Mouse (Mus musculus): ENCODE data around the gene Cldn11.

The Cldn11 gene

DNA sequence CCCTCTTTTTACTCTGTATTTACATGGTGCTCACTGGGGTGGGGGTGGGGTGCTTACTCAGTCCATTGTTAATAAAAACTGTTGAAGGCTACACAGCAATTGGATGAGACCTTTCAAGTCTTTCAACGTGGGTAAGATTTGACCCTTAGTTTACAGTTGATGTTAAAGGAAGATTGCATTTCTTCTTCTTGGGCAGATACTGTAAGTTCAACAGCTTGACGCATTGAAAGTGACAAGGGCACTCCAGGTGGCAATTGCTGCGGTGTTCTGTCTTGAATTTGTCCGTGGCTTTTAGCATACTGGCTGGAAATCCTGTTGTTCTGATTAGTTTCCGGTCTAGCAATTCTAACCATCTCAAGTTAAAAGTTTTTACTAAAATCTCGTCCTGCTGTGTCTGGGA is 11.6 kb downstream of the Cldn11 start:
- no peak for DNase-seq (ENCODE audit: low spot score)

DNA sequence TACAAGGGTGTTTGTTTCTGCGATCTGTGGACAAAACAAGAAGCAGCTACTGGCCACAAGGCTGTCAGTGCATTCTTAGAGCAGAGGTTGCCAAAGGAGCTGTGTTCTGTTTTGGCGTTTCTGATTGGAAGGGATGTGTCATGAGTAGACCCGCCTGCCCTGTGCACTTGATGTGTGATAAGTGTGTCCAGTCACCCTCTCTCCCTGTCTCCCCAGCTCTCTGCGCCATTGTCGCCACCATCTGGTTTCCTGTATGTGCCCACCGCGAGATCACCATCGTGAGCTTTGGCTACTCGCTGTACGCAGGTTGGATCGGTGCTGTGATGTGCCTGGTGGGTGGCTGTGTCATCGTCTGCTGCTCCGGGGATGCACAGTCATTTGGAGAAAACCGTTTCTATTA is 13.1 kb downstream of the Cldn11 start:
- no peak for DNase-seq (ENCODE audit: low spot score)

DNA sequence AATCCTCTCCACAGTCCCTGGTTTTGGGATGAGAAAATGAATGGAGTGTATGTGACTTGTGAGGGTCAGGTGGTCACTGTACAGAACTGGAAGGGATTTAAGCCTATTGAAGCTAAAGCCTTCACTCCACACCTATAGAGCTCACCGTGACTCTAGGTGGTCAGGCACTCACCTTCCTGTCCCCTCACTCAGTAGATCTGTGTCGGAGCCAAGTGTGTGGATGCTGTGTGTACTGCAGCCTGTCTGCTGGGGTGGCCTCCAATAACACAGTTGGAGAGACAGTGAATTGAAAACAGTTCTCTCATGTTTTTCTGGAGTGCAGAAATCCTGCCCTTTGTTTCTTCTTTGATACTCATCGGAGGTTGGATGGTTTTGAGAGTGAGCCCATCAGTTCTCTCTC is 16.1 kb downstream of the Cldn11 start:
- no peak for DNase-seq (ENCODE audit: low spot score)

DNA sequence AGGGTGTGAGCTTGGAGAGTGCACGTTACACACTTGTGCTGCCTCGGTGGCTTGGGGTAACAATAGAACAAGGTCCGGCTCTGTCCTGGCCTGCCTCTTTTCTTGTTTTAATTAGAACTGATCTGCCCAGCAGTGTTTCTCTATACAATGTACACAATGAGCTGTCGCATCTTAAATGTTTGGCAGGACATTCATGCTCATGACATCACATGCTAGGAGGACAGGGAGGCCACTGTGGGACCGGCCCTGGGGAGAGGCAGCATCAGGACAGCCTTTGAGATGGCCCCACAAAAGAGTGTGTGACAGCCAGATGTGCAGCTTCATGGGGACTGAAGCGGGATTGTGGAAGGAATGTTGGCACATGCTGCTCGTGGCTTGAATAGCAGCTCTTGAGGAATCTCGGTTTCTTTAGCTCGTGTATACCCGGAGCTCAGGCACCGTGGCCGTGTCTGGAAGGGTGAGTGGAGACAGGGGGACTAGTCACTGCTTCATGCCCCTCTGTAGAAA is 16.7 kb downstream of the Cldn11 start:
- no peak for DNase-seq (ENCODE audit: low spot score)

DNA sequence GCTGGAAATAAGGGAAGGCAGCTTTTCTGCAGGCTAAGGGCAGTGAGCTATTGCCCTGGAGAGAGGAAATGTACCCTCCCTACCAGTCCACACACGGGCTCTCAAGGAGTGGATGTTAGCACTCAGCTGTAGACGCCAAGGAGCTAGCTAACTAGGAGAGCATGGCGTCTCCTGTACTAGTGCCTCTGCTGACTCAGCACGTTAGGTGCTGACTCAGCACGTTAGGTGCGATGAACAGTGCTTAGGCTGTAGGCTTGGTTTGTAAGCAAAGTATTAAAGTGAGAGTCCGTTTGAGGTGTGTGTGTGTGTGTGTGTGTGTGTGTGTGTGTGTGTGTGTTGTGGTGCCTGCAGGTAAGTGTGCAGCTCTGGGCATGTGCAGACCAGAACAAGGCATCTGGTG is 40.6 kb downstream of the Cldn11 start:
- no peak for DNase-seq (ENCODE audit: low spot score)

DNA sequence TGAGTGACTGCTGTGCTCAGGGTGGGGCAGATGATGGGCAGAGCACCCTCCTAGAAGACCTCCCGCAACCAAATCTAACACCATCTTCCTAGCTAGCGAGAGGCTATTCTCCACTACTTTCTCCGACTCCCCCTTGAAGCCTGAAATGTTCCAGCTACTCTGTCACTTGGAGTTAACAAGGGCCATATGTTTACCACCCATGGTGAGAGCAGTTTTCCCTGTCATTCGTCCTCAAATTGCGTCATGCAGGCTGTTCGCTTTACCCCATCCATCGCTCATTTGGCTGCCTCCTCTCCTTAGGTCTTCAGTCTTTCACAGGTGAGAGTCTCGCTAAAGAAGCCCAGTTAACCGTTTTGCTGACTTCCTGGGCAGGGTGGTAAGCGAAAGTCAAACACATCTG is 41.7 kb downstream of the Cldn11 start:
- DNase-seq (ENCODE audit: low spot score) = no peak

DNA sequence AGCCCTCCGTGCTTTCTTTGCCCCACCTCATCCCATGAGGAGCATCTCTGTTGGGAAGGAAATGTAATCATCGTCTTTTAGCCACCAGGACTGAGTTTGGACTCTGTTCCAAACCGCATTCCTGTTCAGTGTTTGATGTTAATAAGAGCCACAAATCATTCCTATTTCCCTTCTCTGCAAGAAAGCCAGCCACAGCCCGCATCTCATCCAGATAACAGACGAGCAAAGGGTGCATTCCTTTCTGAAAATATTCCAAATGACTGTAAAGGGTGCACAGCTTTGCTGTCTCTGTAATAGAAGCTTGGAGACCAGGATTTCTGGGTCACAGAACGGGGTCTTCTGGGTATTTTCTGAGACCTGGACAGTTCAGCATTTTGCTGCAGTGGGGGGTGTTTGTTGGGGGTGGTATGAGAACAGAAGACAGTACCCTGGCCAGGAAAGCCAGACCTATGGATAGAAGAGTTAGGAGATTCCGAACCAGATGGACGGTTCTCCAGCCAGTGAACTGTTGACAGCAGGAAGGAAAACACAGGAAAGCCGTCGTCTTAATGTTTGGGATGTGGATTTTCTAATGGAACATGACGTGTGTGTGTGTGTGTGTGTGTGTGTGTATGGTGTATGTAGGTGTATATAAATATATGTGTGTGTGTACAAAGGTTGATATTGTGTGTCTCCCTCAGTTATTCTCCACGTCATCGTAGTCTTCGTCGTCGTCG is 49.6 kb downstream of the Cldn11 start:
- no peak for DNase-seq (ENCODE audit: low spot score)

DNA sequence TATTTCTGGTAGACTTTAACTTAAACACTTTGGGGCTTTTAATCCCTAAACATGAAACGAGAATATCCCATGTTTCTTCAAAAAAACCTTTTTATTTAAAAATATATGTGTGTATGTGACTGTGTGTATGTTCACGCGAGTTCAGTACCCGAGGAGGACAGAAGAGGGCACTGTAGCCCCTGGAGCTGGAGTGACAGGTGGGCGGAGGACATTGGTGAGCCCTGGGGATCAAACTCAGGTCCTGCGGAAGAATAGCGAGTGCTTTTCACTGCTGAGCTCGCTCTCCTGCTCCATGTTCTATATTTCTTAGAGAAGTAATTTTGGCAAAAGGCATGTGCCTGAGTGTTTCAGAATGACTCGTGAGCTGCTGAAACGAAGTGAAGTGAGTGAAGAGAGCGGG is 54.2 kb downstream of the Cldn11 start:
- DNase-seq (ENCODE audit: low spot score) = no peak

DNA sequence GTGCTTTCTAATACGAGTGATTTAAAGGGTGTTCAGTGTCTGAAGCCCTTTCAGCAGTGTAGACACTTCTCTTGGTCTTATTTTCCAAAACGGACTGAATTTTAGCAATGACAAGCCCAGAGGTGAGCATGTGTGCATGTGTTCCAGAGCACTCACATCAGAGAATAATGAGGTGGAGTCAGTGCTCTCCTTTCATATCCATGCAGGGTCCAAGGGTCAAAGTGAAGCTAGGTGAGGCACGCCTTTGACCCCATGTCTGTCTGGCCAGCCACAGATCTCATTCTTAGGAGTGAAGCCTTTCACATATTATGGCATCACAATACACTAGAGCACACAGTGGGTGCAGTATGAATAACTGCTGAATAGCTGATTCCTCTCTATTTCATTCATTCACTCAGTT is 55.4 kb downstream of the Cldn11 start:
- no peak for DNase-seq (ENCODE audit: low spot score)

DNA sequence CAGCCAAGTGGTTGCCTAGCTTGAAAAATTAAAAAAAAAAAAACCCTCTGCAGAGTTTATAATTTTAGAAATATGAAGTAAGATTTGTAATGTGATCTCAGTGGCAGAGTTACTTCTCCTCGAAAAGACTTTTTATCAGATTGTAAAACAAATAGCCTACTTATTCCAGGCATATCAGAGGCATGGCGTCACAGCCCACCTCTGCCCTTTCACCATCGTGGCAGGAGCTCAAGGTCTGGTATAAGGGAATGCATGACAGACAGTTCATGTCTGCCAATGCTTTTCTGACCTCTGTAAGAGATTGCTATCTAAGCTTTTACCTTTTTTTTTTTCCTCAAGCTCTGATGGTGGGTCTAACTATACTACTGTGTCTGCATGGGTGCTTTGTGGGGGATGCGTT is 58.3 kb downstream of the Cldn11 start:
- DNase-seq (ENCODE audit: low spot score) = no peak

DNA sequence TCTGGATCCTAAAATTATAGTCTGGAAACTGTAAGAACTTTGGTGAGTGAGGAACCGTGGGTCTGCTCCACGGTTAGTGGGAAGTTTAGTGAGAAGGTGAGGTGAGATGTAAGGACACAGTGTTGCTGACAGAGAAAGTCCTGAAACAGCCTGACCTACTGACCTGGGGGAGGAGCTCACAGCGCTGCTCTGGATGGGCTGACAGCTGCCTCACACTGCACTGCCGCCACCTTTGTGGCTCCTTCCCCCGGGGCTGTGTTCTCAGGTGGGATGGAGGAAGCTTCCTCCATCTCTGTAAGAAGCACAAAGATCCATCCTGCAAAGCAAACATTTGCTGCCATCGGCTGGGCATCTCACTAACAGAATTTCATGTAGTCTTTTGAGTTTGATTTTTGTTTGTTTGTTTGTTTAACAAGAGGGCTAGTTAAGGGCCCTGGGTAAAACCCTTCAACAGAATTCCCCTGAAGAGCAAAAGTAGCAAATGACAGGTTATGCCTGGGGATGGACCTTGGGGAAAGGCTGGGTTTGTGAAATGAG is 58.8 kb downstream of the Cldn11 start:
- no peak for DNase-seq (ENCODE audit: low spot score)

DNA sequence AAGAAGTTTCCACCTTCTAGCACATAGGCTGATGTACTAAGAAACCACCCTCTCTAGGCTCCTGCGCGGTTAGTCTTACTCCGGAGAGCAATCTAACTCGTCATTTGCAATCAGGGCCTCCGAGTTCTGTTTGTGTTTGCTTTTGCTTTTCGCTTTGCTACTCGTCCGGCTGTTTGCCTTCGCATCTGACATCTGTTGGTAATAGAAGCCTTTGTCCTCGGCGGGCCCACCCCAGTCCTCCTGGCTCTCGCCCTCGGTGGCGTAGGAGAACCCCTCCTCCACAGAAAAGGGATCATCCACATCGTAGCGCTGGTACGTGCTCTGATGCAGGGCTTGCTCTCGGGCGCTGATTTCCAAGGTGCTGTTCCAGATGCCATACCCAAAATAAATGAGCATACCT is 59.3 kb downstream of the Cldn11 start:
- DNase-seq (ENCODE audit: low spot score) = no peak

DNA sequence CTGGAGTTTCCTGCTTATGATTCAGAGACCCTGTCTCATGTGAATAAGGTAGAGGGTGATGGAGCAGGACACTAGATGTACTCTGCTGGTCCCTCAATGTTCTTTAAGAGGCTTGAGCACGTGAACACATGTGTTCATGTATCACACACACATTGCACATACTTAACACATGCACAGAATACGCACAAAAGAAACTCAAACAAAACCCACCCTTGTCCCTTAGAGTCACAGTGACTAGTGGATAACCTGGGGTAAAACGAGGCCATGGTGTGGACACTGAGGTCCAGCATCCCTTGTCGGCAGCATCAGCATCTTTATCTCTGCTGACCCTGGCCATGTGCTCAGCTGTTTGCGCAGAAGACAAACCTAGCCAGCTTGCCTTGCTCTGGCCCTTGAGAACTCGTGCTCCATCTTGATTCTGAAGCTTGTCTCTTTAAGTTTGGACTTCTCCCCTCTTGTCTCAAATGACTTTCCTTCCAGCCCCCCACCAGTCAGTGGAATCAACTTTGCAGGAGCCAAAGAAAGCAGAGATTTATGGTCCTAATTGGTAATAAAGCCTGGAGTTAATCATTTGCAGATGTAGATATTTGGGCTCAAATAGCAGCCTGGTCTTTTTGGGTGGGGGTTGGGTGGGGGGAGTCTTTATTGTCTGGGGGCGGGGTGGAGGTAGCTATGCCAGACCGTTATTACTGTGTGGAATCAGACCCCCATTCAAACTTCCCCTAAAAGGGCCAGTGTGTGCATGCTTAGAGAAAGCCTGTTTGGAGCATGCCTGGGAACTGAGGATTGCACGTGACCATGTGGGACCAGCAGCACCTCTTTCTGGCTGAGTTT is 62.7 kb downstream of the Cldn11 start:
- DNase-seq (ENCODE audit: low spot score) = no peak

DNA sequence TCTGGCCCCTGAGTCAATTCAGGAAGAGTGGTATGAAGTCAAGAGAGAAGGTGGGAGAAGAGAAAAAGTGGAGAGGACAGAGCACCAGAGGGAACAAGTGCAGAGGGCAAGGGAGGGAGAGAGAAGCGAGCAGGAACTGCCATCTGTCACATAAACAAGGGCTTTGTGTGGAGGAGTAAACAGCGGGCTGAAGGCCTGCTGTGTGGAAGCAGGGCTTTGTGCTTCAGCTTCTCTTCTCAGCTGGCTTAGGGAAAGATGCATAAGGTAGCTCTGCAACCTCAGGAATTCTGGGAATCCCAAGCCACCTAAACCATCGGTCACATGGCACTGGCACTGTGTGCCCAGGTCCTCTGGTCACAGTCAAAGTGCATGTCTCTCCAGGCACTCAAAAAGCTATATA is 64.1 kb downstream of the Cldn11 start:
- no peak for DNase-seq (ENCODE audit: low spot score)
